Mouse (Mus musculus) mouse trophoblast stem cell (cell line): ENCODE results near the gene Akt2.

Source experiments
- in situ Hi-C, 2 experiments: fragments of 300-500 bp; cut with MseI, MboI; formaldehyde crosslinking; loops; 2 replicates in 1 of 2; 3 replicates in 1 of 2; pipeline ENCODE4 v1.15.1; 2025

The Akt2 gene

GRCm38 (mm10) chr7:27591266-27592216 lies at the start of gene Akt2:
Gene Akt2, plus strand, starts transcription at chr7:27591552.
- in situ Hi-C loops: no loop called here

DNA sequence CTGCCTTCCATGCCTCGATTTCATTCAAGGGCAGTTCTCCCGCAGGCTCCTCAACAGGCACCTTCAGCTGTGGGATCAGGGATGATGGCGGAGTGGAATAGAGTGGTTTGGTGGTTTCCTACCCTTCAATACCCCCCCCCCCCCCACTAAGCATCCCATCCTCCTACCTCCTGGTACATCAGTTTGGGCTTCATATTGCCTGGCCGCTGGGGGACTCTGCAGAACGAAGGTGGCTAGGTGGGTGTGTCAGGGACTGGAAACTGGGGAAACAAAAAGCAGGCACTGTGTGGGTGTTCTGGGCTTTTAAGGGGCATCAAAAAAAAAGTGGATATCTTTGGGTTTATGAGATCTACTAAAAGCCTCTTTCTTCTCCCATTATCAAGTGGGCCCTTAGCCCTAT lies 49.4 kb upstream of the Akt2 start:
- in situ Hi-C loops: no loop called here

- in situ Hi-C loops: no loop called here
Measured at GRCm38 (mm10) chr7:27542392-27543033, 48.8 kb upstream of the Akt2 start.

DNA sequence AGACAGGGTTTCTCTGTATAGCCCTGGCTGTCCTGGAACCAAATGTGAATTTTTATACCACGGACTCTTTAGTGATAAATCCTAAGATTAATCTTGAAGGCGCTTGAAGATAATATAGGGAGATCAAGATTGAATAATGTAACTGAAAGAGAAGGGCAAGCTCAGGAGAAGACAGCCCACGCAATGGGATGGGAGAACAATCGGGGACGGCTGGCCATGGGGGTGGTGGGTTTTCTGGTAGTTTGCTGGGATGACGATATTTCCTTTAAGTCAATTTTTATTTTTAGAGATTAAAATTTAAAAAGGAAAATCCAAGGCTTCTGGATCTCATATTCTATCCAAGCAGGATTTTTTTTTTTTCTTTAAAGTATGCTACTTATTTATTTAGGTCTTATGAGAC lies 48.3 kb upstream of the Akt2 start:
- in situ Hi-C loops: no loop called here

- in situ Hi-C loops: no loop called here
Measured at GRCm38 (mm10) chr7:27543851-27544250, 47.5 kb upstream of the Akt2 start.

- in situ Hi-C loops: no loop called here
Measured at GRCm38 (mm10) chr7:27544675-27545370, 46.5 kb upstream of the Akt2 start.

DNA sequence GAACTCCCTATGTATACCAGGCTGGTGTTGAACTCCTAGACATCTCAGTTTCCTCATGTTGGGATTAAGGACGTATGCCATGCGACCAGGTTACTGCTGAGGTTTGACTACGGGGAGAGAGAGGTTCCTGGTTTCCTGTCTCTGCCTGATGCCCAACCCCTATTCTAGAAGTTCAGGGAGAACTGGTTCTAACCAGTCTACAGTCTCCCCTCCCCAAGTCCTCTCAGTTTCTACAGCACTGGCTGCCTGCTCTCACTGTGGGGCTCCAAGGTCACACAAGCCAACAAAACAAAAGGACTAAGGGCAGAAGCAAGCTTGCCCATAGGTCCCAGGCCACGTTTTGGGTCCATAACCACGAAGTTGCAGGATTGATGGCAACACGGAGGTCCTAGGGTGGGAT lies 41.8 kb upstream of the Akt2 start:
- in situ Hi-C loops: no loop called here

DNA sequence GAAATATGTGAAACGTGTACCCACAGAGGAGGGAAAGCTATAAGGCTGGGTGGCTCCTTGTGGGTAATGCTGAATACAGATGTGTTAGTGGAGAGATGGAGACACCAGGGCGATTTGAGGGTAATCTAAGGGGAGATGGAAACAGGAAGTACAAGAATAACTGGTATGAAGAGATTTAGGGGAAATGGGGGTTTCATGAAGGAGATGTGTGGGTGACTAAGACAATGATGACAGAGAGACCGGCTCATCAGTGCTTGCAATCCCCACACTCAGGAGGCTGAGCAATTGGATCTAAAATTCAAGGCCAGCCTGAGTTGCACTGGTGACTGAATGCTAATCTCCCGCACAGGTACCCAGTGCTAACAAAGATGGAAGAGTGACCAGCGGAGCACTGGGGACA lies 39.3 kb upstream of the Akt2 start:
- in situ Hi-C loops: no loop called here

- in situ Hi-C loops: no loop called here
Measured at GRCm38 (mm10) chr7:27552931-27553513, 38.3 kb upstream of the Akt2 start, which contains the start of the genes Pld3 and 2310022A10Rik. Gene Pld3, minus strand, starts transcription at chr7:27553218. Gene 2310022A10Rik, plus strand, starts transcription at chr7:27553233.

- in situ Hi-C loops: no loop called here
Measured at GRCm38 (mm10) chr7:27560291-27560887, 31.0 kb upstream of the Akt2 start.

GRCm38 (mm10) chr7:27560978-27561377 lies 30.4 kb upstream of the Akt2 start:
- in situ Hi-C loops: no loop called here

DNA sequence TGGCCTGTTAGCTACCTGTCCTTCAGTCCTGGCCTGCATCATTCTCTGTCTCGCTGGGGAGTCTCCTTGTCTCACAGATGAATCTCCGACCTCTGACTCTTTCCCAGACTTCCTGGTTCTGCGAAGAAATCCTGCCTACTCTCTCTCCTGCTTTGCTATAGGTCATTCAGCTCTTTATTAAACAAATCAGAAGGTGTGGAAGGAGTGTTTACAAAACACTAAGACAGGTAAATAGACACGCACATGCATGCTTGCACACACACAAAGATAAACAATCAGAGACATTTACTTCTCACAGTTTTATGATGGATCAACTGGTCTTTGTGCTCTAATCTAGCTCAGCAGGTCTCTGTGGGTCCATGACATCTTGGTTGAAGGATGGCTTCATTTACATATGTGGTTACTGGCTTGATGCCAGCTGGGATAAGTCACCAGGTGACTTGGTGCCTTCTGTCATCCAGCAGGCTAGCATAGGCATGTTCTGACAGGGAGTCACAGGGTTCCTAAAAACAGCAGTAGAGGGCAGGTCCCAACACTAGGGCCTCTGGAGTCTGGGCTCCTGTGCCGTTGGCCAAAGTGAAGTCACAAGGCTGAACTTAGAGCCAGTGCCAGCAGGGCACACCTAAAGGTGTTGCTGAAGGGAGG lies 21.6 kb upstream of the Akt2 start:
- in situ Hi-C loops: no loop called here

DNA sequence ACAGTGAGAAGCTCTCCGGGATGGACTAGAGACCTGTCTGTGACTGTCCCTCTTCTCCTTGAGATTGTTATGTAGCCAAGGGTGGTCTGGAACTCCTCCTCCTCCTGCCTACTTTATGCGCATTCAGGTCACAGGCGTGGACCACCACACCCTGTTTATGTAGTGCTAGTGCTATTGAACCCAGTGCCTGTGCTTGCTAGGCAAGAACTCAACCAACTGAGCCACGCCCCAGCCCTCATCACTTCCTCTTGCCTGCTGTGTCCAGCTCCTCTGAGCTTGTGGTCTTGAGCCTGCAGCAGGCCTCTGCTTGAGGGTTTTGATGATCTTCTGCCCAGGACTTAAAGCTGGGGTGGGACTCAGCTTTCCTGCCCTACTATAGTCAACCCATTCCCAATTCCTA lies 19.2 kb upstream of the Akt2 start:
- in situ Hi-C loops: no loop called here

DNA sequence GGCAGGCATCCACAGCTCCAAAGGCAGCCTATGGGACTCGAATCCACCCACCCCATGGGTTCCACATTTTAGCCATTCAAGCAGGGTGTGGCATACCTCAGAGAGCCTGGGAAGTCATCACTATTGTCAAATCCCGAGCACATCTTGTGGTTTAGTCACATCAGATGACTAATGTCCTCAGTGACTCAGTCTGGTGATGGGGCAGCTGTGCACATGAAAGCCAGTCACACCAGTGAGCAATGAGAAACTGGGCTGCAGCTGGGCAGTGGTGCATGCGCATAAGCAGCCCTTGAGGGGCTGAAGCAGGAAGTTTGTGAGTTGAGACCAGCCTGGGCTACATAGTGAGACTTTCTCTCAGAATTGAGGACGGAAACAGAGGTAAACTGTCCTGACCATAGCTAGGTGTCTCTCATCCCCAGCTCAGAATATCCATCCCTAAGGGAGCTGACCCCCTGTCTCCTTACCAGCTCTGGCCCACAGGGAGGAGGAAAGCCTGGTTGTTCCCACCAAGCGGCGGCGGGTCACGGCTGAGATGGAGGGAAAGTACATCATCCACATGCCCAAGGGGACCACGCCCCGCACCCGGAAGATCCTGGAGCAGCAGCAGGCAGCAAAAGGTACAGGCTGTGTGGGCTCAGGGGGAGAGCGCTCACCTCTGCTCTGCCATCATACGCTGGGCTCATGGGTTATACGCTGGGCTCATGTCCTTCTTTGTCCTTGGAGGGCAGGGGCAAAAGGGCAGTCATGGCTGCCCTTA lies 17.1 kb upstream of the Akt2 start:
- in situ Hi-C loops: no loop called here

GRCm38 (mm10) chr7:27576914-27577313 lies 14.4 kb upstream of the Akt2 start:
- in situ Hi-C loops: no loop called here

DNA sequence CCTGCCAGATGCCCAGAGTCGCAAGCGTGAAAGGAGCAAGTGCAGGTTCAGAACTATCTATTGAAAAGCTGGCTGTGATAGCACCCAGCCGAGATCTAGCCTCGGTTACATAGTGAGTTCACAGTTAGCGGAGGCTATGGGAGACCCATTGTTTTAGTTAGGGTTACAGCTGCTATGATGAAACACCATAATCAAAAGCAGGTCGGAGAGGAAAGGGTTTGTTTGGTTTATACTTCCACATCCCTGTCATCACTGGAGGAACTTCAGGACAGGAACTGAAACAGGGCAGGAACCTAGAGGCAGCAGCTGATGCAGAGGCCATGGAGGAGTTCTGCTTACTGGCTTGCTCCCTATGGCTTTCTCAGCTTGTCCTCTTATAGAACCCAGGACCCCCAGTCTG lies 13.8 kb upstream of the Akt2 start:
- in situ Hi-C loops: no loop called here

- in situ Hi-C loops: no loop called here
Measured at GRCm38 (mm10) chr7:27578465-27578864, 12.9 kb upstream of the Akt2 start.

- in situ Hi-C loops: no loop called here
Measured at GRCm38 (mm10) chr7:27580380-27581174, 10.8 kb upstream of the Akt2 start.

DNA sequence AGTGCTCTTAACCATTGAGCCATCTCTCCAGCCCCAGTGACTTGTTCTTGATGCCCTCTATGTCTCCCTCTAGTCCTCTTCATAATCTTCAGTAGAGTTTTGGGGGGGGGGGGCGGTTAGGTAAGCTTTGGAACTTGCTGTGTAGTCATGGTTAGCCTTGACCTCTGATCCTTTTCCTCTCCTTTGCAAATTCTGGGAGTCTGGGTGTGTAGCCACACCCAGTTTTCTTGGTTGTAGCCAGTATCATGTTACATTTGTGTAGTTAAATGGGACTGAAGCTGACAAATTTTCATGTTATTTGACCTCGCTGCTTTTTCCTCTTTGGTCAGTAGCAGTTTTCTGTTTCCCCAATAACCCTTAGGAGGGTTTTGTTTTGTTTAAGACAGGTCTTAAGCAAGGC lies 4.5 kb upstream of the Akt2 start:
- in situ Hi-C loops: no loop called here
